Mouse (Mus musculus) heart, postnatal 0 days (tissue): ENCODE measurements around the gene Hoxa5.

Experiments used
- CTCF ChIP-seq: IDR thresholded peaks from 2 replicates; pipeline ENCODE4 v1.5.1; 2016; ENCODE audit warnings: antibody characterized with exemption, control low read depth, low read depth
- EP300 ChIP-seq: IDR thresholded peaks from 2 replicates; pipeline ENCODE4 v1.6.1; 2016; ENCODE audit warnings: antibody characterized with exemption, low read depth

- TF ChIP-seq CTCF (no peak), EP300 (no peak)
Measured at GRCm38 (mm10) chr6:52246916-52247315, 42.5 kb upstream of the Hoxa5 start.
